Mouse (Mus musculus): ENCODE results near the gene Gfm1. TPM values are rescaled to one million over a fixed set of nuclear protein-coding genes. Genes with fewer than 3 reads are reported as not detected.

Gene Gfm1
- polyA plus RNA-seq, 1 experiment = 41.4 TPM

DNA sequence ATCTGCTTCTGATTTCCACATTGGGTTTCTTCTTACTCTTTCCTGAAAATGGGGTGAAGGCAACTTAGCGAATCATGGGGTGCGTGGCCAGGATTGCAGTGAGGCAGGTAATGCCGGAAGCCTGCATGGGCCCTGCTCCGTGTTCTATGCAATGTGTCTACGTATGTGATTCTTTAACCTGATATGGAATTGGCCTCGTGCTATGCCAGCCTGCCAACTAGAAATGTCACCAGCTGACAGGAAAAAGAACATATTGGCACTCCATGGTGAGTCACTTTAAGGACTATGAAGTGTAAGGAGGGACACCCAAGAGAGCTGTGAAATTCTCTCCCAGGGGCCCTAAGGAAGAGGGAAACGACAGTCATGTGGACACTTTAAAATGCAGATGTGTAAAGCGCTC is 63.2 kb downstream of the Gfm1 start:
- H3K36me3 ChIP-seq (ENCODE audit: control insufficient read depth, insufficient read depth) = no peaks in the 10 kb centered on the region
- H3K79me3 ChIP-seq (ENCODE audit: low read depth) = no peaks in the 10 kb centered on the region
- no peak overlapping the region for H3ac ChIP-seq (ENCODE audit: control insufficient read depth, insufficient read length, low read depth)
- H3K27me3 ChIP-seq (ENCODE audit: control insufficient read depth, insufficient read depth, insufficient read length) = no peaks in the 10 kb centered on the region
- no peak overlapping the region for H3K4me3 ChIP-seq (ENCODE audit: insufficient read depth, poor library complexity, severe bottlenecking)
- no peaks in the 10 kb centered on the region for H3K79me2 ChIP-seq (ENCODE audit: control insufficient read depth, insufficient read depth)
- TF ChIP-seq MYOG (IDR thresholded peaks at IDR 0.05; ENCODE audit: control insufficient read depth, extremely low read depth, insufficient read length) = no peak
- TF ChIP-seq MYOD1 (IDR thresholded peaks at IDR 0.05; ENCODE audit: control insufficient read depth, insufficient read length, low read depth) = no peak
- no peak for TF ChIP-seq USF1 (IDR thresholded peaks at IDR 0.05; ENCODE audit: low read depth)
- no peak for TF ChIP-seq CTCF (IDR thresholded peaks at IDR 0.05; ENCODE audit: control insufficient read depth, insufficient read depth, insufficient read length)

DNA sequence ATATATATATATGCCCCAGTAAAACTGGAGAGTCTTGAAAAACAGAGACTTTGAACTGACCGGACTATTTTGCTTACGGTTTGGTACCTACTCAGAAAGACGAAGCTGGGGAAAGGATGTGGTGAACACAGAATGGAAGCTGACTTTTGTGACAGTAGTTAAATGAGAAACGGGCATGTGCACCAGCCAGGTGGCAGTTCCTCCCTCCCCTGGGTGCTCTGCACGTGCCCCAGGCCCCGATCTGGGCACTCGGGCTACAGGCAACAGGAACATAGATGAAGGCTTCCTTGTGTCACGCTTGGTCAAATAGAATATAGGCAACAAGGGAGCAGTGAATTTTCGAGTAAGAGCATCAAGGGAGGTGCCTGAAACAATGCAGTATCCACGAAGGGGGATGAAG is 66.4 kb downstream of the Gfm1 start:
- H3ac ChIP-seq (ENCODE audit: control insufficient read depth, insufficient read length, low read depth) = no peak overlapping the region
- H3K27me3 ChIP-seq (ENCODE audit: control insufficient read depth, insufficient read depth, insufficient read length) = no peaks in the 10 kb centered on the region
- TF ChIP-seq MYOG (IDR thresholded peaks at IDR 0.05; ENCODE audit: control insufficient read depth, extremely low read depth, insufficient read length) (no peak), MAX (IDR thresholded peaks at IDR 0.05) (no peak), FOSL1 (IDR thresholded peaks at IDR 0.05; ENCODE audit: insufficient read depth, low read length, poor library complexity, severe bottlenecking) (no peak), CTCF (IDR thresholded peaks at IDR 0.05; ENCODE audit: control insufficient read depth, insufficient read depth, insufficient read length) (no peak), USF1 (IDR thresholded peaks at IDR 0.05; ENCODE audit: low read depth) (no peak), CEBPB (IDR thresholded peaks at IDR 0.05; ENCODE audit: low read depth) (no peak), MYOD1 (IDR thresholded peaks at IDR 0.05; ENCODE audit: control insufficient read depth, insufficient read length, low read depth) (no peak)
- H3K79me2 ChIP-seq (ENCODE audit: control insufficient read depth, insufficient read depth) = no peaks in the 10 kb centered on the region
- no peak overlapping the region for H3K4me3 ChIP-seq (ENCODE audit: insufficient read depth, poor library complexity, severe bottlenecking)
- H3K36me3 ChIP-seq (ENCODE audit: control insufficient read depth, insufficient read depth) = no peaks in the 10 kb centered on the region
- H3K79me3 ChIP-seq (ENCODE audit: low read depth) = no peaks in the 10 kb centered on the region

DNA sequence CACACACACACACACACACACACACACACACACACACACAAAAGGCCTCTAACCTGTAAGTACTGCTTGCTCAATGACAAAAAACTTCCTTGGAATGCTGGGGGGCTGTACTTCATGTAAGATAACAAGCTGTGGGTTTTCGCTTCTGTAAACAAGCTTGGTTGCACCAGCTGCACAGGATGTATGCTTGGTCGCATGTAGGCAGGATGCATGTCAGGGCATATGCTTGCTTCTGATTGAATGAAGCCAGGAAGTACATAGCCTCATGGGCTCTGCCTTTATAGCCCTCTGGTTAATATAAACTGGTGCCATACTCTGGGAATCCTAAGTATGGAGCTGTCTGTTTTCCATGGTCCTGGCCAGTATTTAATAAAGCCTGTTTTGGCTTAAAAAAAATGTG is 68.1 kb downstream of the Gfm1 start:
- Histone ChIP-seq H3ac (ENCODE audit: control insufficient read depth, insufficient read length, low read depth) (no peak overlapping the region), H3K27me3 (ENCODE audit: control insufficient read depth, insufficient read depth, insufficient read length) (no peaks in the 10 kb centered on the region), H3K79me2 (ENCODE audit: control insufficient read depth, insufficient read depth) (no peaks in the 10 kb centered on the region), H3K36me3 (ENCODE audit: control insufficient read depth, insufficient read depth) (no peaks in the 10 kb centered on the region), H3K79me3 (ENCODE audit: low read depth) (no peaks in the 10 kb centered on the region), H3K4me3 (ENCODE audit: insufficient read depth, poor library complexity, severe bottlenecking) (no peak overlapping the region)
- TF ChIP-seq MYOG (IDR thresholded peaks at IDR 0.05; ENCODE audit: control insufficient read depth, extremely low read depth, insufficient read length) = no peak
- TF ChIP-seq MYOD1 (IDR thresholded peaks at IDR 0.05; ENCODE audit: control insufficient read depth, insufficient read length, low read depth) = no peak
- no peak for TF ChIP-seq FOSL1 (IDR thresholded peaks at IDR 0.05; ENCODE audit: insufficient read depth, low read length, poor library complexity, severe bottlenecking)
- TF ChIP-seq CTCF (IDR thresholded peaks at IDR 0.05; ENCODE audit: control insufficient read depth, insufficient read depth, insufficient read length) = no peak
- no peak for TF ChIP-seq USF1 (IDR thresholded peaks at IDR 0.05; ENCODE audit: low read depth)
- TF ChIP-seq MAX (IDR thresholded peaks at IDR 0.05) = no peak
- no peak for TF ChIP-seq CEBPB (IDR thresholded peaks at IDR 0.05; ENCODE audit: low read depth)

DNA sequence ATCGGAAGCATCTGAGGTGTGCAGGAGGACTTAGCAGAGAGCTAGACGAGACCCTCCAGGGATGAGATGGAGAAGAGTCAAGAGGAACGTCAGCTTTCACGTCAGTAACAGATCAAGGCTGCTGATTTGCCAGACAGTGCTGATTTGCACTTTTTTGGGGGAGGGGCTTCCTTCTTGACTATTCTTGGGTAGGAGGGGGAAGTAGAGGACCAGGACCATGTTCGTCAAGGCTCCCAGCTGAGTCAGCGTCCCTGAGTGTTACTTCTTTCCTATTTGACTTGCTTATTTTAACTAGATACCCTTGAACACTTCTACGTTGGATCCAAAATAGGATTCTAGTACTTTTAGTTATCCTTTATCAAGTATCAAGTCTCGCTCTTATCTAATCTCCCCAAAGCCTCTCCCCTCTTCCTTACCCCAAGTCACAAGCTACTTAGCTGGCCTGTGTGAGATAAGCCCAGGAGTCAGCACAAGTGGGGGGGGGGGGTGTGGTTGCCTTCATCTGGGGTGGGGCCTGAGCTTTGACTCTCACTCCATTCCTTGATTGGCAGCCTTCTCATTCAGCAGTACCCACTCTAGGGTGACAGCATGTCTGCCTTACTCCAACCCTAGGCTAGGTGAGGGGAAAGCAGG is 69.0 kb downstream of the Gfm1 start:
- TF ChIP-seq FOSL1 (IDR thresholded peaks at IDR 0.05; ENCODE audit: insufficient read depth, low read length, poor library complexity, severe bottlenecking) = no peak
- TF ChIP-seq CEBPB (IDR thresholded peaks at IDR 0.05; ENCODE audit: low read depth) = no peak
- no peak for TF ChIP-seq USF1 (IDR thresholded peaks at IDR 0.05; ENCODE audit: low read depth)
- no peak for TF ChIP-seq CTCF (IDR thresholded peaks at IDR 0.05; ENCODE audit: control insufficient read depth, insufficient read depth, insufficient read length)
- TF ChIP-seq MYOD1 (IDR thresholded peaks at IDR 0.05; ENCODE audit: control insufficient read depth, insufficient read length, low read depth) = no peak
- no peak for TF ChIP-seq MYOG (IDR thresholded peaks at IDR 0.05; ENCODE audit: control insufficient read depth, extremely low read depth, insufficient read length)
- no peak for TF ChIP-seq MAX (IDR thresholded peaks at IDR 0.05)
- Histone ChIP-seq H3K36me3 (ENCODE audit: control insufficient read depth, insufficient read depth) (no peaks in the 10 kb centered on the region), H3K27me3 (ENCODE audit: control insufficient read depth, insufficient read depth, insufficient read length) (no peaks in the 10 kb centered on the region), H3K79me3 (ENCODE audit: low read depth) (no peaks in the 10 kb centered on the region), H3ac (ENCODE audit: control insufficient read depth, insufficient read length, low read depth) (no peak overlapping the region), H3K4me3 (ENCODE audit: insufficient read depth, poor library complexity, severe bottlenecking) (no peak overlapping the region), H3K79me2 (ENCODE audit: control insufficient read depth, insufficient read depth) (no peaks in the 10 kb centered on the region)

DNA sequence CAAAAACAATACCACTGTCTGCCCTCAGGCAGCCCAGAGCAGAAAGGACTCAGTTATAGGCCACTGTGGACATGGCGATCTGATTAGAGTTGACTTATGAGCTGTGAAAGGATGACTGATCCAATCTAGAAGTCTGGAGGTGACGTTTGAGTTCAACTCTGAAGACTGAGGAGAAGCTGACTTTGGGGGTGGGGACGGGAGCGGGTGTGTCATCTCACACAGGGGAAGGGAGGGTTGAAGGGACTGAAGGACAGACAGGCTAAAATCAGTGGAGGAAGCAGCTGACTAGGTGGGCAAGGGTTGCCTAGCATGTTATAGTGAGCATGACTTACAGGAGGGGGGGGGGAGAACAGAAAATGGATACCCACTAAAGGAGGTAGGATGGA is 69.5 kb downstream of the Gfm1 start:
- H3K4me3 ChIP-seq (ENCODE audit: insufficient read depth, poor library complexity, severe bottlenecking) = no peak overlapping the region
- H3ac ChIP-seq (ENCODE audit: control insufficient read depth, insufficient read length, low read depth) = no peak overlapping the region
- no peaks in the 10 kb centered on the region for H3K36me3 ChIP-seq (ENCODE audit: control insufficient read depth, insufficient read depth)
- H3K79me3 ChIP-seq (ENCODE audit: low read depth) = no peaks in the 10 kb centered on the region
- H3K79me2 ChIP-seq (ENCODE audit: control insufficient read depth, insufficient read depth) = no peaks in the 10 kb centered on the region
- H3K27me3 ChIP-seq (ENCODE audit: control insufficient read depth, insufficient read depth, insufficient read length) = no peaks in the 10 kb centered on the region
- no peak for TF ChIP-seq USF1 (IDR thresholded peaks at IDR 0.05; ENCODE audit: low read depth)
- no peak for TF ChIP-seq MYOG (IDR thresholded peaks at IDR 0.05; ENCODE audit: control insufficient read depth, extremely low read depth, insufficient read length)
- no peak for TF ChIP-seq MAX (IDR thresholded peaks at IDR 0.05)
- TF ChIP-seq CEBPB (IDR thresholded peaks at IDR 0.05; ENCODE audit: low read depth) = no peak
- TF ChIP-seq MYOD1 (IDR thresholded peaks at IDR 0.05; ENCODE audit: control insufficient read depth, insufficient read length, low read depth) = no peak
- TF ChIP-seq CTCF (IDR thresholded peaks at IDR 0.05; ENCODE audit: control insufficient read depth, insufficient read depth, insufficient read length) = no peak

DNA sequence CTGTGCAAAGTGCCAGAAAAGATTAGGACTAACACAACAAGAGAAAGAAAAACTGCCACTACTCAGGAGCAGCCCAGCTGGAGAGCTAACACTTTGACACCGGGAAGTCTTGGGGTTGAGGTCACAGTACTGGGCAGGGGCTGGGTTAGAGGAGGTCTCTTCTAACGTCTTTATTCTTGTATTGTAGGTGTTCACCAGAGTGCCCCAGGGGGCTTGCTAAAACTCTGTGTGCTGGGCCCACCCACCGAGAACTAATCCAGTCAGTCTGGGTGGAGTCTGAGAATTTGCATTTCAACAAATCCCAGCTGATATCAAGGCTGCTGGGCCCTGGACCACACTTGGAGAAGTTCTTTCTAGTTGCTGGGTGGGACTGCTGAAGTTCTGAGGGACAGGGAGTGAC is 74.0 kb downstream of the Gfm1 start:
- Histone ChIP-seq H3ac (ENCODE audit: control insufficient read depth, insufficient read length, low read depth) (no peak overlapping the region), H3K27me3 (ENCODE audit: control insufficient read depth, insufficient read depth, insufficient read length) (no peaks in the 10 kb centered on the region), H3K36me3 (ENCODE audit: control insufficient read depth, insufficient read depth) (no peaks in the 10 kb centered on the region), H3K79me3 (ENCODE audit: low read depth) (no peaks in the 10 kb centered on the region), H3K4me3 (ENCODE audit: insufficient read depth, poor library complexity, severe bottlenecking) (no peak overlapping the region), H3K79me2 (ENCODE audit: control insufficient read depth, insufficient read depth) (no peaks in the 10 kb centered on the region)
- no peak for TF ChIP-seq USF1 (IDR thresholded peaks at IDR 0.05; ENCODE audit: low read depth)
- TF ChIP-seq CTCF (IDR thresholded peaks at IDR 0.05; ENCODE audit: control insufficient read depth, insufficient read depth, insufficient read length) = no peak
- no peak for TF ChIP-seq MAX (IDR thresholded peaks at IDR 0.05)
- no peak for TF ChIP-seq MYOD1 (IDR thresholded peaks at IDR 0.05; ENCODE audit: control insufficient read depth, insufficient read length, low read depth)
- TF ChIP-seq FOSL1 (IDR thresholded peaks at IDR 0.05; ENCODE audit: insufficient read depth, low read length, poor library complexity, severe bottlenecking) = no peak
- no peak for TF ChIP-seq CEBPB (IDR thresholded peaks at IDR 0.05; ENCODE audit: low read depth)
- no peak for TF ChIP-seq MYOG (IDR thresholded peaks at IDR 0.05; ENCODE audit: control insufficient read depth, extremely low read depth, insufficient read length)

Data from C2C12 (cell line).